Mouse (Mus musculus) lung, embryonic 14.5 days (tissue): Measurements from ENCODE around the gene Mto1. TPM values are rescaled to one million over a fixed set of nuclear protein-coding genes. Genes with fewer than 3 reads are reported as not detected.
A peak's percentile ranks its signal among the peaks of the same experiment; 100 is the strongest.

Experiments
- ATAC-seq: fragments of 200-750 bp; cut with Nextera tagmentation; 2 replicates; pipeline ENCODE4 v1.8.0; 2017; ENCODE audit warnings: mild to moderate bottlenecking, moderate TSS enrichment, moderate library complexity; ENCODE audit not compliant: insufficient read depth
- DNase-seq: peaks from one replicate; pipeline ENCODE4 v3.0.0-alpha.2; 2015
- H3K27ac ChIP-seq: fragments of 300-500 bp; sonication (generic); 2 replicates; pipeline ENCODE4 v1.5.1; 2014; ENCODE audit warnings: low read depth, mild to moderate bottlenecking, moderate library complexity
- H3K27me3 ChIP-seq: fragments of 300-500 bp; sonication (generic); 2 replicates; pipeline ENCODE4 v1.6.1; 2014; ENCODE audit warnings: low read length, control low read depth; ENCODE audit not compliant: insufficient read depth
- H3K36me3 ChIP-seq: fragments of 300-500 bp; sonication (generic); 2 replicates; pipeline ENCODE4 v1.6.1; 2014; ENCODE audit warnings: control low read depth; ENCODE audit not compliant: insufficient read depth
- H3K4me1 ChIP-seq: fragments of 300-500 bp; sonication (generic); 2 replicates; pipeline ENCODE4 v1.6.1; 2014; ENCODE audit warnings: antibody characterized with exemption, control low read depth; ENCODE audit not compliant: insufficient read depth
- H3K4me2 ChIP-seq: fragments of 300-500 bp; sonication (generic); 2 replicates; pipeline ENCODE4 v1.6.1; 2014; ENCODE audit warnings: mild to moderate bottlenecking
- H3K4me3 ChIP-seq: fragments of 300-500 bp; sonication (generic); 2 replicates; pipeline ENCODE4 v1.5.1; 2014; ENCODE audit warnings: low read depth, low read length
- H3K9ac ChIP-seq: fragments of 300-500 bp; sonication (generic); 2 replicates; pipeline ENCODE4 v1.6.1; 2014
- H3K9me3 ChIP-seq: fragments of 300-500 bp; sonication (generic); 2 replicates; pipeline ENCODE4 v1.6.1; 2016; ENCODE audit warnings: low read depth, low read length, control low read depth
- CTCF ChIP-seq: IDR thresholded peaks from 2 replicates; pipeline ENCODE4 v1.5.1; 2016; ENCODE audit warnings: antibody characterized with exemption, low read depth
- WGBS: fragments of 180-500 bp; shearing (Covaris S2); extraction: QIAGEN DNeasy Blood & Tissue Kit; methylation state at CpG from one replicate; pipeline ENCODE4 v1.1.7; 2014; 5-methylcytosine and 5-hydroxymethylcytosine counted together
- polyA plus RNA-seq: library from polyadenylated mRNA; unstranded; fragments of >200 nt; fragmentation: Nextera tagmentation; extraction: Ambion mirVana; gene quantifications from 2 replicates; pipeline ENCODE4 v1.2.1, GENCODE M21; 2014

Gene Mto1
- polyA plus RNA-seq, 1 experiment from 2014 or later = 26.8 TPM

GRCm38 (mm10) chr9:78430486-78430885 is 17.5 kb upstream of the Mto1 start:
- no peak overlapping the region for H3K27ac ChIP-seq
- 69% methylated on average over 6 of the region's 6 CpGs for WGBS
- H3K4me2 ChIP-seq = no peak overlapping the region
- no peaks in the 10 kb centered on the region for H3K9me3 ChIP-seq
- H3K27me3 ChIP-seq = no peaks in the 10 kb centered on the region
- H3K36me3 ChIP-seq = no peaks in the 10 kb centered on the region
- ATAC-seq (no peak), DNase-seq (no peak)
- no peak for TF ChIP-seq CTCF
- no peak overlapping the region for H3K4me3 ChIP-seq
- no peaks in the 10 kb centered on the region for H3K4me1 ChIP-seq
- no peak overlapping the region for H3K9ac ChIP-seq

GRCm38 (mm10) chr9:78432471-78432870 is 15.5 kb upstream of the Mto1 start:
- H3K9me3 ChIP-seq = no peaks in the 10 kb centered on the region
- no peak overlapping the region for H3K9ac ChIP-seq
- ATAC-seq (no peak), DNase-seq (no peak)
- TF ChIP-seq CTCF = no peak; the same call in 1 of the 2 replicates
- 87% methylated on average over 5 of the region's 5 CpGs for WGBS
- no peaks in the 10 kb centered on the region for H3K27me3 ChIP-seq
- no peak overlapping the region for H3K27ac ChIP-seq
- H3K4me3 ChIP-seq = no peak overlapping the region
- no peaks in the 10 kb centered on the region for H3K36me3 ChIP-seq
- H3K4me1 ChIP-seq = no peaks in the 10 kb centered on the region
- H3K4me2 ChIP-seq = no peak overlapping the region

- Histone ChIP-seq H3K4me1 (no peaks in the 10 kb centered on the region), H3K9ac (no peak overlapping the region), H3K27me3 (peaks cover 46% of the 10 kb centered on the region), H3K4me2 (no peak overlapping the region), H3K9me3 (no peaks in the 10 kb centered on the region), H3K27ac (no peak overlapping the region), H3K4me3 (no peak overlapping the region), H3K36me3 (no peaks in the 10 kb centered on the region)
- peak; percentile 4; the same call in 1 of the 2 replicates for TF ChIP-seq CTCF
- DNase-seq (no peak), ATAC-seq (no peak)
- 62% methylated on average over 5 of the region's 5 CpGs for WGBS
Measured at GRCm38 (mm10) chr9:78439426-78439825, 8.6 kb upstream of the Mto1 start.

DNA sequence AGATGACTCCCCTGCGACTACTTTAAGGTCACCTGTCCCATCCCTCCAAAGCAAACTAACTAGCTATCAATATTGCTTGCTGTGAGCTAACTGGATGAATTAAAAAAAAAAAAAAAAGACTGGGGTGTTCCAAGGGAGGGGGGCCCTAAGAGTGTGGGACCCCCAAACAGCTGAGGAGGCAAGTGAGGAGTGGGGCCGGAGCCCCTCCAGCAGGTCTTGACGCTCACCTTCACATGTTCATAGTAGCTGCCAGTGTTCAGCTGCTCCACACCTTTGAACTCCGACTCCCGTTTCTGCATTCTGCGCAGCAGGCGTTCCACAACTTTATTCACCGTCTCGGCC is 5.8 kb upstream of the Mto1 start:
- Histone ChIP-seq H3K27ac (no peak overlapping the region), H3K4me2 (peak overlapping the region; percentile 86), H3K9ac (peak overlapping the region; percentile 59), H3K36me3 (no peaks in the 10 kb centered on the region), H3K9me3 (no peaks in the 10 kb centered on the region), H3K4me3 (peak overlapping the region; percentile 54), H3K27me3 (peaks cover 57% of the 10 kb centered on the region), H3K4me1 (no peaks in the 10 kb centered on the region)
- ATAC-seq (peak; percentile 40), DNase-seq (no peak)
- 5% methylated on average over 9 of the region's 9 CpGs for WGBS
- TF ChIP-seq CTCF = no peak

- Histone ChIP-seq H3K4me2 (peak within 1 kb of the TSS; percentile 86), H3K27me3 (peaks cover 57% of the 10 kb centered on the region), H3K4me3 (peak within 1 kb of the TSS; percentile 54), H3K36me3 (no peaks in the 10 kb centered on the region), H3K9ac (peak within 1 kb of the TSS; percentile 59), H3K27ac (no peak within 1 kb of the TSS), H3K4me1 (no peaks in the 10 kb centered on the region), H3K9me3 (no peaks in the 10 kb centered on the region)
- ATAC-seq (peak; percentile 74), DNase-seq (peak; percentile 76)
- WGBS = under 1% methylated on average over 81 of the region's 81 CpGs
- TF ChIP-seq CTCF = no peak
Measured at GRCm38 (mm10) chr9:78442579-78443392, 5.2 kb upstream of the Mto1 start, which contains the start of gene Cgas. Gene Cgas, minus strand, starts transcription at chr9:78443237.

- DNase-seq (no peak), ATAC-seq (peak; percentile 37; the same call in 1 of the 2 replicates)
- Histone ChIP-seq H3K9ac (peak overlapping the region; percentile 91), H3K27me3 (peaks cover 30% of the 10 kb centered on the region), H3K4me3 (peak overlapping the region; percentile 99), H3K4me2 (peak overlapping the region; percentile 80), H3K27ac (no peak overlapping the region), H3K9me3 (no peaks in the 10 kb centered on the region), H3K36me3 (peaks cover 14% of the 10 kb centered on the region), H3K4me1 (peaks cover 6% of the 10 kb centered on the region)
- TF ChIP-seq CTCF = no peak
- 34% methylated on average over 9 of the region's 9 CpGs for WGBS
Measured at GRCm38 (mm10) chr9:78447606-78447972, 419 bp upstream of the Mto1 start.

DNA sequence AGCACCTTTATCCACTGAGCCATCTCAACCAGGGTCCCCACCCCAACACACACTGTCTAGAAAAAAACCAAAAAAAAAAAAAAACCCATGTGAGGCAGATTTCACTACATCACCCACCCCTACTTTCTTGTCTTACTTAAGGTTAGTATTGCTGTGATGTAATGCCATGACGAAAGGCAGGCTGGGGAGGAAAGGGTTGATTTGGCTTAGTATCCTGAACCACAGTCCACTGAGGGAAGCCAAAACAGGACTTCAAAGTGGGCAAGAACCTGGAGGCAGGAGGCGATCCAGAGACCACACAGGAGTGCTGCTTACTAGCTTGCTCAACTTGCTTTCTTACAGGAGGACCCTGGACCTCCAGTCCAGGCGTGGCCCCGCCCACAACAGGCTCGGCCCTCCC is 2.4 kb downstream of the Mto1 start:
- Histone ChIP-seq H3K27ac (no peak overlapping the region), H3K27me3 (0 out of 2 replicates have a peak, but pooled peaks cover 5% of the 10 kb centered on the region), H3K4me3 (no peak overlapping the region), H3K4me1 (peaks cover 6% of the 10 kb centered on the region), H3K36me3 (peaks cover 34% of the 10 kb centered on the region), H3K4me2 (no peak overlapping the region), H3K9ac (no peak overlapping the region), H3K9me3 (no peaks in the 10 kb centered on the region)
- no peak for TF ChIP-seq CTCF
- ATAC-seq (no peak), DNase-seq (no peak)
- WGBS = 76% methylated on average over 5 of the region's 5 CpGs
